Mouse (Mus musculus) limb, embryonic 11.5 days (tissue): ENCODE data around the gene Zbtb20. TPM values are rescaled to one million over a fixed set of nuclear protein-coding genes. Genes with fewer than 3 reads are reported as not detected.

Source experiments
- ATAC-seq: fragments of 200-750 bp; cut with Nextera tagmentation; 2 replicates; pipeline ENCODE4 v1.8.0; 2017; ENCODE audit warnings: low read depth; ENCODE audit not compliant: insufficient number of reproducible peaks, low FRiP score, low TSS enrichment
- DNase-seq: peaks from one replicate; pipeline ENCODE4 v3.0.0-alpha.2; 2015; ENCODE audit warnings: low spot score
- H3K27ac ChIP-seq: fragments of 300-500 bp; sonication (generic); replicated peaks from 2 replicates; pipeline ENCODE4 v1.5.1; 2014; ENCODE audit warnings: low read depth, mild to moderate bottlenecking, low read length
- H3K27me3 ChIP-seq: fragments of 300-500 bp; sonication (generic); 2 replicates; pipeline ENCODE4 v1.6.1; 2014; ENCODE audit warnings: mild to moderate bottlenecking, low read length, mixed read lengths; ENCODE audit not compliant: control insufficient read depth, insufficient read depth
- H3K36me3 ChIP-seq: fragments of 300-500 bp; sonication (generic); 2 replicates; pipeline ENCODE4 v1.6.1; 2014; ENCODE audit warnings: mild to moderate bottlenecking, low read length, moderate library complexity, mixed read lengths; ENCODE audit not compliant: control insufficient read depth, insufficient read depth
- H3K4me1 ChIP-seq: fragments of 300-500 bp; sonication (generic); 2 replicates; pipeline ENCODE4 v1.6.1; 2014; ENCODE audit warnings: low read length, mixed read lengths; ENCODE audit not compliant: control insufficient read depth, insufficient read depth
- H3K4me2 ChIP-seq: fragments of 300-500 bp; sonication (generic); 2 replicates; pipeline ENCODE4 v1.6.1; 2014; ENCODE audit warnings: low read depth, mild to moderate bottlenecking, moderate library complexity; ENCODE audit not compliant: severe bottlenecking
- H3K4me3 ChIP-seq: fragments of 300-500 bp; sonication (generic); 2 replicates; pipeline ENCODE4 v1.5.1; 2014; ENCODE audit warnings: low read depth, low read length
- H3K9ac ChIP-seq: fragments of 300-500 bp; sonication (generic); 2 replicates; pipeline ENCODE4 v1.6.1; 2014; ENCODE audit warnings: mild to moderate bottlenecking, low read length
- H3K9me3 ChIP-seq: fragments of 300-500 bp; sonication (generic); 2 replicates; pipeline ENCODE4 v1.6.1; 2016; ENCODE audit warnings: low read length; ENCODE audit not compliant: control insufficient read depth
- WGBS: fragments of 180-500 bp; shearing (Covaris S2); extraction: QIAGEN DNeasy Blood & Tissue Kit; methylation state at CpG from one replicate; pipeline ENCODE4 v1.1.7; 2014; 5-methylcytosine and 5-hydroxymethylcytosine counted together
- polyA plus RNA-seq: library from polyadenylated mRNA; unstranded; fragments of >200 nt; fragmentation: Nextera tagmentation; extraction: Ambion mirVana; gene quantifications from 2 replicates; pipeline ENCODE4 v1.2.1, GENCODE M21; 2014

The Zbtb20 gene
- polyA plus RNA-seq, 1 experiment from 2014 or later, result 12.9 TPM

- no peak overlapping the region for H3K4me2 ChIP-seq
- no peaks in the 10 kb centered on the region for H3K4me1 ChIP-seq
- no peak overlapping the region for H3K9ac ChIP-seq
- no peak overlapping the region for H3K4me3 ChIP-seq
- no peak for DNase-seq
- no peak overlapping the region for H3K27ac ChIP-seq
- no peaks in the 10 kb centered on the region for H3K36me3 ChIP-seq
- H3K27me3 ChIP-seq, result no peaks in the 10 kb centered on the region
- H3K9me3 ChIP-seq, result no peaks in the 10 kb centered on the region
- ATAC-seq, result 0 out of 2 replicates have a peak, but pooled peaks have one; percentile 13
- 82% methylated on average over 5 of the region's 5 CpGs for WGBS
Measured at GRCm38 (mm10) chr16:43072818-43073594, 197.3 kb downstream of the Zbtb20 start.

GRCm38 (mm10) chr16:43080403-43080802 is 204.7 kb downstream of the Zbtb20 start:
- H3K27ac ChIP-seq, result no peak overlapping the region
- H3K9me3 ChIP-seq, result no peaks in the 10 kb centered on the region
- H3K4me3 ChIP-seq, result no peak overlapping the region
- no peaks in the 10 kb centered on the region for H3K4me1 ChIP-seq
- ATAC-seq (no peak), DNase-seq (no peak)
- H3K27me3 ChIP-seq, result no peaks in the 10 kb centered on the region
- 89% methylated on average over 2 of the region's 2 CpGs for WGBS
- H3K36me3 ChIP-seq, result no peaks in the 10 kb centered on the region
- H3K9ac ChIP-seq, result no peak overlapping the region
- no peak overlapping the region for H3K4me2 ChIP-seq

- H3K9ac ChIP-seq, result no peak overlapping the region
- DNase-seq (no peak), ATAC-seq (no peak)
- no peaks in the 10 kb centered on the region for H3K36me3 ChIP-seq
- H3K9me3 ChIP-seq, result no peaks in the 10 kb centered on the region
- H3K27me3 ChIP-seq, result no peaks in the 10 kb centered on the region
- no peaks in the 10 kb centered on the region for H3K4me1 ChIP-seq
- 85% methylated on average over 5 of the region's 5 CpGs for WGBS
- H3K4me2 ChIP-seq, result no peak overlapping the region
- H3K4me3 ChIP-seq, result no peak overlapping the region
- no peak overlapping the region for H3K27ac ChIP-seq
Measured at GRCm38 (mm10) chr16:43080923-43081702, 205.4 kb downstream of the Zbtb20 start.

- H3K4me1 ChIP-seq, result no peaks in the 10 kb centered on the region
- no peak overlapping the region for H3K4me3 ChIP-seq
- no peaks in the 10 kb centered on the region for H3K36me3 ChIP-seq
- H3K27me3 ChIP-seq, result no peaks in the 10 kb centered on the region
- H3K9ac ChIP-seq, result no peak overlapping the region
- ATAC-seq (no peak), DNase-seq (no peak)
- no peak overlapping the region for H3K27ac ChIP-seq
- 88% methylated on average over 6 of the region's 6 CpGs for WGBS
- no peaks in the 10 kb centered on the region for H3K9me3 ChIP-seq
- H3K4me2 ChIP-seq, result no peak overlapping the region
Measured at GRCm38 (mm10) chr16:43081995-43082394, 206.3 kb downstream of the Zbtb20 start.

- Histone ChIP-seq H3K27ac (no peak overlapping the region), H3K4me3 (no peak overlapping the region), H3K4me2 (no peak overlapping the region), H3K4me1 (no peaks in the 10 kb centered on the region), H3K9ac (no peak overlapping the region), H3K9me3 (no peaks in the 10 kb centered on the region), H3K27me3 (no peaks in the 10 kb centered on the region), H3K36me3 (no peaks in the 10 kb centered on the region)
- DNase-seq, result no peak
- ATAC-seq, result no peak
- 67% methylated on average over 5 of the region's 5 CpGs for WGBS
Measured at GRCm38 (mm10) chr16:43082801-43083200, 207.1 kb downstream of the Zbtb20 start.

GRCm38 (mm10) chr16:43090188-43090587 is 214.5 kb downstream of the Zbtb20 start:
- Histone ChIP-seq H3K36me3 (no peaks in the 10 kb centered on the region), H3K9ac (no peak overlapping the region), H3K4me2 (no peak overlapping the region), H3K4me3 (no peak overlapping the region), H3K9me3 (no peaks in the 10 kb centered on the region), H3K27me3 (no peaks in the 10 kb centered on the region), H3K4me1 (no peaks in the 10 kb centered on the region), H3K27ac (no peak overlapping the region)
- ATAC-seq (no peak), DNase-seq (no peak)
- 86% methylated on average over 3 of the region's 3 CpGs for WGBS

GRCm38 (mm10) chr16:43094161-43094560 is 218.5 kb downstream of the Zbtb20 start:
- Histone ChIP-seq H3K27me3 (no peaks in the 10 kb centered on the region), H3K4me1 (no peaks in the 10 kb centered on the region), H3K4me2 (no peak overlapping the region), H3K9me3 (no peaks in the 10 kb centered on the region), H3K4me3 (no peak overlapping the region), H3K36me3 (no peaks in the 10 kb centered on the region), H3K27ac (no peak overlapping the region), H3K9ac (no peak overlapping the region)
- DNase-seq, result no peak
- ATAC-seq, result no peak
- whole genome bisulfite sequencing, result 88% methylated on average over 1 of the region's 1 CpGs

GRCm38 (mm10) chr16:43094756-43095155 is 219.1 kb downstream of the Zbtb20 start:
- Histone ChIP-seq H3K27me3 (no peaks in the 10 kb centered on the region), H3K36me3 (no peaks in the 10 kb centered on the region), H3K9ac (no peak overlapping the region), H3K4me1 (no peaks in the 10 kb centered on the region), H3K4me3 (no peak overlapping the region), H3K9me3 (no peaks in the 10 kb centered on the region), H3K27ac (no peak overlapping the region), H3K4me2 (no peak overlapping the region)
- no peak for ATAC-seq
- DNase-seq, result no peak
- WGBS, result 85% methylated on average over 6 of the region's 6 CpGs
